Mouse (Mus musculus): Measurements from ENCODE around the gene Rcsd1. TPM values are rescaled to one million over a fixed set of nuclear protein-coding genes. Genes with fewer than 3 reads are reported as not detected.
"Not testable (repeated sequence)": the region's sequence is repeated elsewhere in the genome, so short reads cannot be mapped to it uniquely, and the experiment has no call there.

Gene Rcsd1
- polyA plus RNA-seq, 1 experiment from 2014 or later: 10.5 TPM

DNA sequence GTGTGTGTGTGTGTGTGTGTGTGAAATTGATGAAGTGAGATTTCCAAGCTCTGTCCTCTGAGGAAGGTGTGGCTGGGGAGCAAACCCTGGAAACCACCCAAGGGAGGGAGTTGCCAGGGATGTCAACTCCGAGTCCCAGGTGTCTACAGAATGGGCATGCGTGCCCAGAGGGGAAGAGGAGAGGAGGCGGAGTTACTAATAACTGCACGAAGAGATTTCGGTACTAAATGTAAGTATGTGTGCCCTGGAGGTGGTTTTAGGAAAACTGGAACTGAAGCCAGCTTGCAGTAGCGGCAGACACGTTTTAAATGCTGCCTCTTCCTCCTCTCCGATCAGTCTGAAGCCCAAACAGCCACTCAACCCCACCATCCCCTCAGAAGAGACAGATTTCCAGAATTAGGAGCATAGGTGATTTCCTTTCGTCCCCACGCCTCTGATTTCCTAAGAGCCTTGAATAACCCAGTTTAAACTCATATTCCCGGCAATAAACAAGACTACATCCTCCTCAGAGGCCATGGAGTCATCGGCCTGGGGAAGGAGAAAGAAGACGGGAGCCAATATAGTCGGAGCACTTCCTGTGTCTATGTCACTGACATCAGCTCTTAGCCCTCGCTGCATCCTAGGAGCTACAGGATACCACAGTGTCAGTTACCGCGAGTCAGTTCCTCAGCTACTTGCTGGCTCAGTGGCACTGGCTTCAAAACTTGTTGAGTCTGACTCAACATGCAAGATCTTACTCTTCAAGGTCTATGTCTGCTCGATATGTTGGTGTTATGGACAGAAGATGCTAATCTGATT lies 27.3 kb downstream of the Rcsd1 start:
- Histone ChIP-seq H3K27ac (replicated peaks) (no peak overlapping the region), H3K4me3 (no peak overlapping the region), H3K9me3 (no peaks in the 10 kb centered on the region), H3K4me2 (no peak overlapping the region), H3K27me3 (no peaks in the 10 kb centered on the region), H3K9ac (no peak overlapping the region), H3K36me3 (no peaks in the 10 kb centered on the region), H3K4me1 (replicated peaks) (no peaks in the 10 kb centered on the region)
- WGBS: 76% methylated on average over 18 of the region's 18 CpGs
- no peak for ATAC-seq (ENCODE audit: low FRiP score, low read depth)

DNA sequence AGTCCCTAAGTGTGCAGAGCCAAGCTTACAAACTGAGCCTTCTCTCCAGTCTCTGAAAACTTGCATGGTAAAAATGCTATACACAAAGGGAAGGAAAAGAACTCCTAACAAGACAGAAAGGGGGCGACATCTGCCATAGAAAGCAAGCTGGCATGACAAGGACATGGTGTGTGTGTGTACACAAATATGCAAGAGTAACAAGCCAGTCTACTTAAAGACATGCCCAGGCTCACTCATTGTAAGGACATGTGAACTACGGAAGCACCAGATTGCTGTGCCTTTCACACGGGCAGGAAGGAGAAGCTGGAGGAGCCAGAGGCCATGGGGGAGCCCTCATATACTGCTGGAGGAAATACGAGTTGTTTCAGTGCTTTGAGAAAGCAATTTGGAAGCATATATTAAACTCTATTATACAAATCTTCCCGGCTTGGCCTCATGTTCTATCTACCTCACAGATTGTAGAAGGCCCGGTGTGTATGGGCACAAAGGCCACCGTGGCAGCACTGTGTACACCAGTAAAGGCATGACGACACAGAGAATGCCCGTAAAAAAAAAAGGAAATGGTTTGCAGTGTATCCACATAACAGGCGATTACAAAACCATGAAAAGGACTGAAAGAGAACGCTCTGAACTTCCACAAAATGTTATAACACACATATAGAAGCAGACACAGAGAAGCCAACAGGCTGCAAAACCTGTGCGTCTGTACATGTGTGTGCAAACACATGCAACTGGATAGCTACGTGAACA lies 28.3 kb downstream of the Rcsd1 start:
- Histone ChIP-seq H3K27me3 (no peaks in the 10 kb centered on the region), H3K4me1 (replicated peaks) (no peaks in the 10 kb centered on the region), H3K9ac (no peak overlapping the region), H3K4me3 (no peak overlapping the region), H3K36me3 (no peaks in the 10 kb centered on the region), H3K4me2 (no peak overlapping the region), H3K27ac (replicated peaks) (no peak overlapping the region), H3K9me3 (no peaks in the 10 kb centered on the region)
- 67% methylated on average over 13 of the region's 13 CpGs for WGBS
- no peak for ATAC-seq (ENCODE audit: low FRiP score, low read depth)

DNA sequence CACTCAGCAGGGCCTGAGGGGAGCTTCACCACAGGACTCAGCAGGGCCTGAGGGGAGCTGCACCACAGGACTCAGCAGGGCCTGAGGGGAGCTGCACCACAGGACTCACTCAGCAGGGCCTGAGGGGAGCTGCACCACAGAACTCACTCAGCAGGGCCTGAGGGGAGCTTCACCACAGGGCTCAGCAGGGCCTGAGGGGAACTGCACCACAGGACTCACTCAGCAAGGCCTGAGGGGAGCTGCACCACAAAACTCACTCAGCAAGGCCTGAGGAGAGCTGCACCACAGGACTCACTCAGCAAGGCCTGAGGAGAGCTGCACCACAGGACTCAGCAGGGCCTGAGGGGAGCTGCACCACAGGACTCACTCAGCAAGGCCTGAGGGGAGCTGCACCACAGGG lies 29.5 kb downstream of the Rcsd1 start:
- not testable (repeated sequence) for H3K9ac ChIP-seq; H3K9me3 ChIP-seq; H3K4me1 ChIP-seq (replicated peaks); ATAC-seq (ENCODE audit: low FRiP score, low read depth); H3K36me3 ChIP-seq; H3K27me3 ChIP-seq; H3K4me3 ChIP-seq; H3K27ac ChIP-seq (replicated peaks); H3K4me2 ChIP-seq

DNA sequence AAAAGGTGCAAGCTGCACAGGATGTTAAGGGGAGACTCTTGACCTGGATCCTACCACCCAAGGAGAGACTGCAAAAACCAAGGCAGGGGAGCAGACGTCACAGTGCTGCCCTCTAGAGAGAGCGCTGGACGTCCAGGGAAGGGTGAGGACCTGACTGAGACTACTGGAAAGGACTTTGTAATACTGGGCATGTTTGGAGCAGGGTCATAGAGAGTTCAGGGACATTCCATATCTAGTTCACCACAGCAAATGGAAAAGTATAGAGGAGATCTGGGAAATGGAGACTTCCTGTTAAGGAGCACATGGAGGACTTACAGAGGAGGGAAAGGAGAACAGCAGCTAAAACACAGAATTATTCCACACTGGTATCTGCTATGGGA lies 29.9 kb downstream of the Rcsd1 start:
- H3K9me3 ChIP-seq: no peaks in the 10 kb centered on the region
- 38% methylated on average over 3 of the region's 3 CpGs for WGBS

DNA sequence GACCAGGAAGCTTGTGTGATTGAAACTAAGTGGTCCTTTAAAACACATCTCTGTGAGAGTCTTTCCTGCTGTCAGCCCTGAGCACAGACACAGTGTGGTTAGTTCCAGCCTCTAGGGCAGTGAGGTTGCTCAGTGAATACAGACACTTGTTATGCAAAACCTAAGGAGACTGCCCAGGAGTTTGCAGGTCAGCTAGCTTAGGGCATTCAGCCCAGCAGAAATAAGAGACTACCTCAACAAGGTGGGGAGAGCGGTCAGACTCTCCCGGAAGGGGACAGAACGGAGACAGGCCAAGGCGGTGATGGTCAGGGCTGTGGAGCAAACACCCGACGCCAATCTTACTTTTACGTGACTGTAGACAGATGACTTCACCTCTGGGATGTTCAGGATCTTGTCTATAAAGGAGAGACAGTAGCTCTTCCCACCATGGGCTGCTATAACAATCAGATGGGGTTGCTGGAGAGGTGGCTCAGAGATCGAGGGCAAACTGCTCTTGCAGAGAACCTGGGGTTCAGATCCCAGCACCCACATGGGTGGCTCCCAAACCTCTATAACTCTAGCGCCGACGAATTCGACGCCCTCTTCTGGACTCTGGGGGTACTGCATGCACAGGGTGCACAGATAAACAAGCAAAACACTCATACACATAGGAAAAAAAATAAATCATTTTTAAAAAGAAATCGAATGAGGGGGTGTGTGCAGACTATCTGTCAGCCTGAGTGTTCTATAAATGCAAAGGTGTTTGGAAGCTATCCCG lies 30.5 kb downstream of the Rcsd1 start:
- WGBS: 68% methylated on average over 15 of the region's 15 CpGs
- no peak for ATAC-seq (ENCODE audit: low FRiP score, low read depth)
- no peaks in the 10 kb centered on the region for H3K27me3 ChIP-seq
- no peak overlapping the region for H3K4me3 ChIP-seq
- no peak overlapping the region for H3K4me2 ChIP-seq
- H3K4me1 ChIP-seq (replicated peaks): no peaks in the 10 kb centered on the region
- no peak overlapping the region for H3K9ac ChIP-seq
- no peaks in the 10 kb centered on the region for H3K36me3 ChIP-seq
- H3K9me3 ChIP-seq: no peaks in the 10 kb centered on the region
- H3K27ac ChIP-seq (replicated peaks): no peak overlapping the region

More for the DNA sequence above, 29.9 kb downstream of the Rcsd1 start:
- no peak overlapping the region for H3K9ac ChIP-seq
- ATAC-seq (ENCODE audit: low FRiP score, low read depth): no peak
- H3K4me2 ChIP-seq: no peak overlapping the region
- H3K4me1 ChIP-seq (replicated peaks): no peaks in the 10 kb centered on the region
- no peaks in the 10 kb centered on the region for H3K27me3 ChIP-seq
- H3K36me3 ChIP-seq: no peaks in the 10 kb centered on the region
- H3K27ac ChIP-seq (replicated peaks): no peak overlapping the region
- H3K4me3 ChIP-seq: no peak overlapping the region

DNA sequence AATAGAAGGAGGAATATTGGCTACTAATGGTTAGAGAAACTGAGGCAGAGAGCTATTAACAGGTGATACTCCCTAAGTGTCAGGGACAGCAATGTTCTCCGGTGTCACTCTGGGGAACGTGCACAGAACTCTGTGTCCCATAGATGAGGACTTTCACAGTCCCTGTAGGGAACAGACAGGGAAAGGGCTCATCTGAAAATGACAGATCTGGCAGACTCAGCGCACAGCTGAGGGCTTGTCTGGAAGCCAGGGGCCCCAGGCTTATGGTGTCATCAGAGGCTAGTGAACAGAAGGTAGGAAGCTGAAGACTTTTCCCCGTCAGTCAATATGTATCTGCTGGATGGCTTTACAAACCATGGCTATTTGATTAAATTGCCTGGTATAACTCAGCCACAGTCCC lies 32.0 kb downstream of the Rcsd1 start:
- Histone ChIP-seq H3K4me1 (replicated peaks) (no peaks in the 10 kb centered on the region), H3K27ac (replicated peaks) (no peak overlapping the region), H3K9ac (no peak overlapping the region), H3K4me2 (no peak overlapping the region), H3K36me3 (no peaks in the 10 kb centered on the region), H3K27me3 (no peaks in the 10 kb centered on the region), H3K4me3 (no peak overlapping the region), H3K9me3 (no peaks in the 10 kb centered on the region)
- 58% methylated on average over 4 of the region's 4 CpGs for WGBS
- no peak for ATAC-seq (ENCODE audit: low FRiP score, low read depth)

DNA sequence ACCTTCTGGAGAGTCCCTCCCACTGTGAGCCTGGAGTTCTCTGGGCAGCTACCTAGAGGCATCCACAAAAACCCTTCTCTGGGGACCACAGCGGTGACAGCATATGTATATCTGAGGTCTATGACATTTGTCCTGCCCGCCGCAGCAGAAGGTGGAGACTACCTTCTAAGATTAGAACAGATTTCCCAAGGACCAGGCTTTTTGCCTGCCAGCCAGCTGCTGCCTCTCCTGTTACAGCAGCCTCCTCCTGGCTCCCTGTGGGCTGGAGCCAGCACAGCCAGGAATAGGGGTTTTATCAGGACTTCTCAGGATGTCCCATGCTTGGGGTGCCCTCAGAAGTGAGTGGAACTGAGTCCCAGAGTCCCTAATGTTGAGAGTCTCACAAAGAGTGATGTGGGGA lies 32.6 kb downstream of the Rcsd1 start:
- Histone ChIP-seq H3K4me2 (no peak overlapping the region), H3K4me3 (no peak overlapping the region), H3K9me3 (no peaks in the 10 kb centered on the region), H3K27me3 (no peaks in the 10 kb centered on the region), H3K36me3 (no peaks in the 10 kb centered on the region), H3K27ac (replicated peaks) (no peak overlapping the region), H3K4me1 (replicated peaks) (no peaks in the 10 kb centered on the region), H3K9ac (no peak overlapping the region)
- 78% methylated on average over 3 of the region's 3 CpGs for WGBS
- no peak for ATAC-seq (ENCODE audit: low FRiP score, low read depth)

DNA sequence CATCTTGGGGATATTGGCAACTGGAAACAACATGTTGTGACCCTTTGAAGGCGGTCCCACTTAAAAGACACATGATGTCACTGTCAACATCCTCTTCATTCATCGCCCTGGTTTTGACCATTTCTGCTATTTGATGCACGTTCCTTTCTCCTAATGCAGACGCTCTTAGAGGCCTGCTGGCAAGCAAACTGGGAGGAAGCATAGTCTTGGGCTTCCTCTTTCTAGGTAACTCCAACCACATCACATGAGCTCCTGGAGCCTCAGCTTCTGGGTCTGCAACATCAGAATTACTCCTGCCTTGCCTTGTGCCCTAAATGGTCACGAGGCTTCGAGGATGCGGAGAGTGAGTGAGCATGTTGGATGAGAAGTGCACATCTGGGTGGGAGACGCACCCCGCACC lies 34.4 kb downstream of the Rcsd1 start:
- no peak for ATAC-seq (ENCODE audit: low FRiP score, low read depth)

DNA sequence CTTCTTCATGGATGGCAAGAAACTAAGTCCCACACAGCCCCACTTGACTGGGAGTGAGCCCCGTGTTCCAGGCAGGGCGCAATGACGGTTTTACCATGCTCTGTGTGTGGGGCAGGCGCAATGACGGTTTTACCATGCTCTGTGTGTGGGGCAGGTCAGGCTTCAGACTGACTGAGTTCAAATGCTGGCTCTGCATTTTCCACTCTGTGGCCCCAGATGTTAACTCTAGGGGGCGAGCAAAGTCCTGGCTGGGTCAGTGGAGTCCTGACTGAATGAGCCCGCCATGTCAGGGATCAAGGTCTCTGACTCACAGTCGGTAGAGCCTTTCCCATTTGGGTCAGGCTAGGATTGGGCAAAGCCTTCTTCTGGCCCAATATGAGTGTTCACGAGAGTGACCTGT lies 37.2 kb downstream of the Rcsd1 start:
- Histone ChIP-seq H3K27me3 (no peaks in the 10 kb centered on the region), H3K27ac (replicated peaks) (no peak overlapping the region), H3K9me3 (no peaks in the 10 kb centered on the region), H3K4me2 (no peak overlapping the region), H3K4me3 (no peak overlapping the region), H3K9ac (no peak overlapping the region), H3K4me1 (replicated peaks) (no peaks in the 10 kb centered on the region), H3K36me3 (no peaks in the 10 kb centered on the region)
- 81% methylated on average over 9 of the region's 9 CpGs for WGBS
- ATAC-seq (ENCODE audit: low FRiP score, low read depth): no peak

More for the DNA sequence above, 34.4 kb downstream of the Rcsd1 start:
- Histone ChIP-seq H3K4me3 (no peak overlapping the region), H3K36me3 (no peaks in the 10 kb centered on the region), H3K4me2 (no peak overlapping the region), H3K9me3 (no peaks in the 10 kb centered on the region), H3K4me1 (replicated peaks) (no peaks in the 10 kb centered on the region), H3K9ac (no peak overlapping the region), H3K27me3 (no peaks in the 10 kb centered on the region), H3K27ac (replicated peaks) (no peak overlapping the region)
- 94% methylated on average over 9 of the region's 9 CpGs for WGBS

DNA sequence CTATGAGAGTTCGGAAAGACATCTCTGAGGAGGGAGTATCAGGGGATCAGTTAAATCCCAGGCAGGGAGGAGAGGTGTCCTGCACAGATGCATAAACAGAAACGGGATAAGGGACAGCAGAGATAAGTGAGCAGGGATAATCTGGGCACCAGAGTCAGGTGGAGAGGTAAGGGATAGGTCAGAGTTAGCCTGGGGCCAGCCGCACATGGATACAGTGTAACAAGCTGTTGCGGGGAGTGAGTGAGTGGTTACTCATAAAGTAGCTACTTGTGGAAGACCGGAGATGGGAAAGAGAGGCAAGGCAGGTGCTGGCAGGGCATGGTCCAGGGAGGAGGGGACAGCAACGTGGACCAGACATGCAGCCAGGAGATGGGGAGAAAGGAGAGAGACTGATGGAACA lies 39.5 kb downstream of the Rcsd1 start:
- ATAC-seq (ENCODE audit: low FRiP score, low read depth): no peak
- 86% methylated on average over 6 of the region's 6 CpGs for WGBS

DNA sequence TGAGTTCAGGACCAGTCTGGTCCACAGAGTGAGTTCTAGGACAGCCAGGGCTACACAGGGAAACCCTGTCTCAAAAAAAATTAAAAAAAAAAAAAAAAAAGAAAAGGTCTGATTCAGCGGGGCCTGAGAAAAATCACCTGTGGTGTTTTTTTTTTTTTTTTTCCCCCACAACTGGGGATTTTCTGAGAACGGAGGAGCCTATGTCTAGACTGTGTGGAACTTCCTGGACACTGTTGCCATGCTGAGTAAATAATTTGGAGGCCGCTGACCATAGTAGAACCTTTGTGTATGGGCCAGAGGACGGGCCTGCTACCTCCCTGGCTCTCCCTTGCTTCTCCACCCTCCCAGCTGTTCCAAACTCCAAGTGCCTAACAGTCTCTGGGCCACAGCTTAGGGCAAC lies 40.7 kb downstream of the Rcsd1 start:
- Histone ChIP-seq H3K9me3 (no peaks in the 10 kb centered on the region), H3K27ac (replicated peaks) (no peak overlapping the region), H3K27me3 (no peaks in the 10 kb centered on the region), H3K4me3 (no peak overlapping the region), H3K4me2 (no peak overlapping the region), H3K36me3 (no peaks in the 10 kb centered on the region), H3K9ac (no peak overlapping the region), H3K4me1 (replicated peaks) (no peaks in the 10 kb centered on the region)
- 71% methylated on average over 4 of the region's 4 CpGs for WGBS
- ATAC-seq (ENCODE audit: low FRiP score, low read depth): no peak

More for the DNA sequence above, 39.5 kb downstream of the Rcsd1 start:
- Histone ChIP-seq H3K4me3 (no peak overlapping the region), H3K4me1 (replicated peaks) (no peaks in the 10 kb centered on the region), H3K36me3 (no peaks in the 10 kb centered on the region), H3K9me3 (no peaks in the 10 kb centered on the region), H3K27me3 (no peaks in the 10 kb centered on the region), H3K4me2 (no peak overlapping the region), H3K9ac (no peak overlapping the region), H3K27ac (replicated peaks) (no peak overlapping the region)

DNA sequence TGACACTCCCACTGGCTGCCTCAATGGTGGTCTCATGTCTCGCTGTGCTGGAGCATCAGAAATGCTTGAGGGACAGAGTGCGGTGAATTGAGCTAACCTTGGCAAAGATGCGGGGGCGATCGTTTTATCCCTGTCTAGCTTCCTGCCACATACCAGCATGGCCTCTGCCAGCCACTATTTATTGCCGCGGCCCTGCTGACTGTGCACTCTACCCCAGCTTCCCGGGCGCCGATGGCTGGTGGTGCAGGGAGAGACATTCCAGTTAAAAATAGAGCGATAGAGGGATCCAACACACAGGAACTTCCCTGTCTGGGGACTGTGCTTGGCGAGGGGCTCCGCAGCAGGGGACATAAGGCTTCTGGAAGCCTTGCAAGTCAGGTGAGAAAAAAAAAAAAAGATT lies 42.2 kb downstream of the Rcsd1 start:
- Histone ChIP-seq H3K9me3 (no peaks in the 10 kb centered on the region), H3K27me3 (no peaks in the 10 kb centered on the region), H3K4me1 (replicated peaks) (peaks cover 12% of the 10 kb centered on the region), H3K4me3 (no peak overlapping the region), H3K36me3 (no peaks in the 10 kb centered on the region), H3K9ac (no peak overlapping the region), H3K27ac (replicated peaks) (no peak overlapping the region), H3K4me2 (no peak overlapping the region)
- WGBS: 61% methylated on average over 13 of the region's 13 CpGs
- ATAC-seq (ENCODE audit: low FRiP score, low read depth): no peak

All from hindbrain, embryonic 15.5 days (tissue).